In the genomic region with DNA sequence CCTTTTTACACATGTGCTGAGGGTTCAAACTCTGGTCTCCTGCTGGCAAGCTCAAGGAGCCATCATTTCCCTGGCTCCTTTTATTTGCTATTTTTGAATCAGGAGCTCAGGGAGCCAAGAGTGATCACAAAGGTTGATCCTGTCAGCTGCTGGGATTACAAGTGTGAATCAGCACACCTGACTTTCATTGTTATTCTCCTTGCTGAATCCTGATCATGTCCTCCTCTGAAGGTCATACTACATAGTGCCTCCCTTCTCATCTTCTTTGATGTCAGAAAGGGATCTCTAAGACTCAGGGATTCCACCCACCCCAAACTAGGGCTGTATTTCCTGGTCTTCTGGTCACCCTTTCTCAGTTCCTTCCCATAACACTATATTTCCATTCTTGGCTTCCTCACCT, we compare ENCODE assay signal across 20 mouse cellular contexts.
A peak's percentile ranks its signal among the peaks of the same experiment; 100 is the strongest.
DNase-seq lines count a peak whose midpoint lies in the region.
"Had no signal": no experiment of that assay in that cellular context is flagged by ENCODE, and none has a peak within 500 bp of the region (broad histone marks: within the 10 kb centered on the region; RNA-seq: fewer than 3 reads in every experiment).

No protein-coding gene starts in this region.

- DNase-seq in ES-CJ7 (ENCODE audit: low read depth, low spot score) (peak; percentile 53), R1 (ENCODE audit: low read depth, low spot score) (peak; percentile 70), ZHBTc4 (ENCODE audit: low read depth, low spot score) (peak; percentile 61), adipocyte (ENCODE audit: low spot score) (no peak)
- DNase-seq in retina, postnatal 1 day: no peak
- no peak for DNase-seq in urinary bladder, adult 18-20 months (ENCODE audit: low spot score in 2 of 2)
- DNase-seq: adrenal gland, adult 2 months; adrenal gland, adult 8-10 months; adrenal gland, postnatal 10 days; adrenal gland, postnatal 14 days; adrenal gland, postnatal 25 days; adrenal gland, postnatal 36 days; B cell, adult 2 months; cerebellum, adult 11 months; cerebellum, adult 11-12 months; cerebellum, adult 18-20 months; cerebellum, adult 2 months; cerebellum, adult 8-10 months; cerebellum, adult 9-10 months; cerebellum, adult 9-11 months had no signal

Comparison
In these comparisons a context has a peak if more than half of its experiments do, and no peak if none do; other contexts are left out.
1. DNase-seq: peak in ES-CJ7 (single experiment), R1 (single experiment) and ZHBTc4 (single experiment); none in adipocyte (single experiment), retina, postnatal 1 day (single experiment) and urinary bladder, adult 18-20 months (0 of 2).